Mouse (Mus musculus): Measurements from ENCODE around the gene Serinc2. TPM values are rescaled to one million over a fixed set of nuclear protein-coding genes. Genes with fewer than 3 reads are reported as not detected.

Serinc2 gene
- polyA plus RNA-seq, 2 experiments: 0.23 to 0.48 TPM

- ATAC-seq (ENCODE audit: insufficient read depth) (no peak), DNase-seq (ENCODE audit: low read depth in 3 of 3, low spot score in 3 of 3) (no peak)
- peaks cover 10% of the 10 kb centered on the region for H3K36me3 ChIP-seq (replicated peaks; ENCODE audit: control insufficient read depth, insufficient read depth, low read depth)
Measured at GRCm38 (mm10) chr4:130322567-130322966, 43.6 kb upstream of the Serinc2 start.

GRCm38 (mm10) chr4:130321640-130322039, 42.6 kb upstream of the Serinc2 start:
- H3K4me2 ChIP-seq (ENCODE audit: low read depth): no peak overlapping the region
- H3K9ac ChIP-seq (replicated peaks): no peak overlapping the region
- TF ChIP-seq EP300 (IDR thresholded peaks at IDR 0.05; ENCODE audit: low read depth): no peak
- no peak for TF ChIP-seq CTCF (IDR thresholded peaks at IDR 0.05; ENCODE audit: low read depth)
- peaks cover 6 to 8% of the 10 kb centered on the region in 2 experiments; a peak in 3 of 4 replicates for H3K4me1 ChIP-seq (replicated peaks; ENCODE audit: control insufficient read depth in 2 of 2, insufficient read depth in 2 of 2, low read length in 1 of 2)
- 0 out of 2 replicates have a peak, but pooled peaks have one; percentile 37 for ATAC-seq (ENCODE audit: insufficient read depth)
- H3K36me3 ChIP-seq (replicated peaks; ENCODE audit: control insufficient read depth, insufficient read depth, low read depth): peaks cover 6% of the 10 kb centered on the region
- DNase-seq (ENCODE audit: low read depth in 3 of 3, low spot score in 3 of 3): no peak
- H3K27me3 ChIP-seq (ENCODE audit: control insufficient read depth, insufficient read depth, low read length): no peaks in the 10 kb centered on the region
- H3K27ac ChIP-seq: no peak overlapping the region
- 69% methylated on average over 7 of the region's 7 CpGs for WGBS (ENCODE audit: insufficient replicate concordance)
- no peak overlapping the region for H3K4me3 ChIP-seq (ENCODE audit: insufficient read depth in 1 of 2, low read depth in 2 of 2, low read length in 2 of 2)
- H3K9me3 ChIP-seq (ENCODE audit: control insufficient read depth, low read length): no peaks in the 10 kb centered on the region

More at GRCm38 (mm10) chr4:130322567-130322966, 43.6 kb upstream of the Serinc2 start:
- H3K4me1 ChIP-seq (replicated peaks; ENCODE audit: control insufficient read depth in 2 of 2, insufficient read depth in 2 of 2, low read length in 1 of 2): peaks cover 6 to 8% of the 10 kb centered on the region in 2 experiments; a peak in 3 of 4 replicates
- TF ChIP-seq EP300 (IDR thresholded peaks at IDR 0.05; ENCODE audit: low read depth) (no peak), CTCF (IDR thresholded peaks at IDR 0.05; ENCODE audit: low read depth) (no peak)
- H3K27me3 ChIP-seq (ENCODE audit: control insufficient read depth, insufficient read depth, low read length): no peaks in the 10 kb centered on the region
- H3K4me3 ChIP-seq (ENCODE audit: insufficient read depth in 1 of 2, low read depth in 2 of 2, low read length in 2 of 2): no peak overlapping the region
- no peak overlapping the region for H3K9ac ChIP-seq (replicated peaks)
- WGBS (ENCODE audit: insufficient replicate concordance): 60% methylated on average over 7 of the region's 7 CpGs
- no peak overlapping the region for H3K4me2 ChIP-seq (ENCODE audit: low read depth)
- no peak overlapping the region for H3K27ac ChIP-seq
- no peaks in the 10 kb centered on the region for H3K9me3 ChIP-seq (ENCODE audit: control insufficient read depth, low read length)

GRCm38 (mm10) chr4:130319564-130319963, 40.6 kb upstream of the Serinc2 start:
- peaks cover 2% of the 10 kb centered on the region; the same call in 1 of the 2 replicates for H3K36me3 ChIP-seq (replicated peaks; ENCODE audit: control insufficient read depth, insufficient read depth, low read depth)

GRCm38 (mm10) chr4:130318122-130318521, 39.1 kb upstream of the Serinc2 start:
- Histone ChIP-seq H3K27me3 (ENCODE audit: control insufficient read depth, insufficient read depth, low read length) (no peaks in the 10 kb centered on the region), H3K36me3 (replicated peaks; ENCODE audit: control insufficient read depth, insufficient read depth, low read depth) (peaks cover 2% of the 10 kb centered on the region; the same call in 1 of the 2 replicates), H3K4me2 (ENCODE audit: low read depth) (no peak overlapping the region), H3K9me3 (ENCODE audit: control insufficient read depth, low read length) (no peaks in the 10 kb centered on the region), H3K4me1 (replicated peaks; ENCODE audit: control insufficient read depth in 2 of 2, insufficient read depth in 2 of 2, low read length in 1 of 2) (peaks cover 6 to 8% of the 10 kb centered on the region in 2 experiments; a peak in 3 of 4 replicates), H3K9ac (replicated peaks) (no peak overlapping the region), H3K27ac (no peak overlapping the region), H3K4me3 (ENCODE audit: insufficient read depth in 1 of 2, low read depth in 2 of 2, low read length in 2 of 2) (no peak overlapping the region)
- DNase-seq (ENCODE audit: low read depth in 3 of 3, low spot score in 3 of 3) (no peak), ATAC-seq (ENCODE audit: insufficient read depth) (no peak)
- no peak for TF ChIP-seq CTCF (IDR thresholded peaks at IDR 0.05; ENCODE audit: low read depth)
- no peak for TF ChIP-seq EP300 (IDR thresholded peaks at IDR 0.05; ENCODE audit: low read depth)
- 82% methylated on average over 3 of the region's 3 CpGs for WGBS (ENCODE audit: insufficient replicate concordance)

More at GRCm38 (mm10) chr4:130319564-130319963, 40.6 kb upstream of the Serinc2 start:
- Histone ChIP-seq H3K27me3 (ENCODE audit: control insufficient read depth, insufficient read depth, low read length) (no peaks in the 10 kb centered on the region), H3K9me3 (ENCODE audit: control insufficient read depth, low read length) (no peaks in the 10 kb centered on the region), H3K4me3 (ENCODE audit: insufficient read depth in 1 of 2, low read depth in 2 of 2, low read length in 2 of 2) (no peak overlapping the region), H3K27ac (no peak overlapping the region), H3K9ac (replicated peaks) (no peak overlapping the region), H3K4me1 (replicated peaks; ENCODE audit: control insufficient read depth in 2 of 2, insufficient read depth in 2 of 2, low read length in 1 of 2) (peaks cover 6 to 8% of the 10 kb centered on the region in 2 experiments; a peak in 3 of 4 replicates), H3K4me2 (ENCODE audit: low read depth) (no peak overlapping the region)
- DNase-seq (ENCODE audit: low read depth in 3 of 3, low spot score in 3 of 3) (no peak), ATAC-seq (ENCODE audit: insufficient read depth) (no peak)
- WGBS (ENCODE audit: insufficient replicate concordance): 77% methylated on average over 7 of the region's 7 CpGs
- TF ChIP-seq CTCF (IDR thresholded peaks at IDR 0.05; ENCODE audit: low read depth) (0 out of 2 replicates have a peak, but pooled peaks have one; percentile 14), EP300 (IDR thresholded peaks at IDR 0.05; ENCODE audit: low read depth) (no peak)

- 81% methylated on average over 10 of the region's 10 CpGs for WGBS (ENCODE audit: insufficient replicate concordance)
- Histone ChIP-seq H3K27me3 (ENCODE audit: control insufficient read depth, insufficient read depth, low read length) (peaks cover 3% of the 10 kb centered on the region; the same call in 1 of the 2 replicates), H3K9ac (replicated peaks) (no peak overlapping the region), H3K27ac (no peak overlapping the region), H3K4me3 (ENCODE audit: insufficient read depth in 1 of 2, low read depth in 2 of 2, low read length in 2 of 2) (no peak overlapping the region), H3K9me3 (ENCODE audit: control insufficient read depth, low read length) (no peaks in the 10 kb centered on the region), H3K36me3 (replicated peaks; ENCODE audit: control insufficient read depth, insufficient read depth, low read depth) (peaks cover 2% of the 10 kb centered on the region; the same call in 1 of the 2 replicates), H3K4me1 (replicated peaks; ENCODE audit: control insufficient read depth in 2 of 2, insufficient read depth in 2 of 2, low read length in 1 of 2) (peaks cover 1 to 3% of the 10 kb centered on the region in 2 experiments; a peak in 2 of 4 replicates), H3K4me2 (ENCODE audit: low read depth) (no peak overlapping the region)
- ATAC-seq (ENCODE audit: insufficient read depth): no peak
- no peak for DNase-seq (ENCODE audit: low read depth in 3 of 3, low spot score in 3 of 3)
- no peak for TF ChIP-seq EP300 (IDR thresholded peaks at IDR 0.05; ENCODE audit: low read depth)
- TF ChIP-seq CTCF (IDR thresholded peaks at IDR 0.05; ENCODE audit: low read depth): no peak
Measured at GRCm38 (mm10) chr4:130316691-130317090, 37.7 kb upstream of the Serinc2 start.
